Mouse (Mus musculus): Measurements from ENCODE around the gene Mrps7. TPM values are rescaled to one million over a fixed set of nuclear protein-coding genes. Genes with fewer than 3 reads are reported as not detected.

The Mrps7 gene
- polyA plus RNA-seq, 1 experiment, result 26.7 TPM

GRCm38 (mm10) chr11:115612059-115612409 lies 8.3 kb downstream of the Mrps7 start:
- under 1% methylated on average over 13 of the region's 13 CpGs for WGBS
- peaks cover 1% of the 10 kb centered on the region; the same call in 1 of the 2 replicates for H3K4me1 ChIP-seq (ENCODE audit: control insufficient read depth, insufficient read depth, low read length)
- peak overlapping the region; percentile 72 for H3K27ac ChIP-seq (ENCODE audit: control insufficient read depth, insufficient read depth, low read depth, low read length, poor library complexity)
- H3K4me3 ChIP-seq (replicated peaks; ENCODE audit: control insufficient read depth, low read depth, low read length), result peak overlapping the region; percentile 81
- TF ChIP-seq POLR2A (IDR thresholded peaks at IDR 0.05; ENCODE audit: borderline replicate concordance, control insufficient read depth, low read depth, low read length) (no peak), CTCF (IDR thresholded peaks at IDR 0.05; ENCODE audit: control insufficient read depth, insufficient read depth, low read length) (0 out of 2 replicates have a peak, but pooled peaks have one; percentile 13)

GRCm38 (mm10) chr11:115612410-115613137 lies 8.8 kb downstream of the Mrps7 start, which contains the start of gene Mif4gd:
Gene Mif4gd (minus strand): TSS chr11:115612969.
- peak within 1 kb of the TSS; percentile 81 for H3K4me3 ChIP-seq (replicated peaks; ENCODE audit: control insufficient read depth, low read depth, low read length)
- under 1% methylated on average over 75 of the region's 80 CpGs for WGBS
- peaks cover 1% of the 10 kb centered on the region; the same call in 1 of the 2 replicates for H3K4me1 ChIP-seq (ENCODE audit: control insufficient read depth, insufficient read depth, low read length)
- peak within 1 kb of the TSS; percentile 92 for H3K27ac ChIP-seq (ENCODE audit: control insufficient read depth, insufficient read depth, low read depth, low read length, poor library complexity)
- peak; percentile 69; the same call in 1 of the 2 replicates for TF ChIP-seq POLR2A (IDR thresholded peaks at IDR 0.05; ENCODE audit: borderline replicate concordance, control insufficient read depth, low read depth, low read length)
- peak; percentile 37; the same call in 1 of the 2 replicates for TF ChIP-seq CTCF (IDR thresholded peaks at IDR 0.05; ENCODE audit: control insufficient read depth, insufficient read depth, low read length)

GRCm38 (mm10) chr11:115613138-115613945 lies 9.6 kb downstream of the Mrps7 start:
- 0% methylated on average over 16 of the region's 16 CpGs for WGBS
- Histone ChIP-seq H3K27ac (ENCODE audit: control insufficient read depth, insufficient read depth, low read depth, low read length, poor library complexity) (peak overlapping the region; percentile 92), H3K4me1 (ENCODE audit: control insufficient read depth, insufficient read depth, low read length) (peaks cover 1% of the 10 kb centered on the region; the same call in 1 of the 2 replicates), H3K4me3 (replicated peaks; ENCODE audit: control insufficient read depth, low read depth, low read length) (peak overlapping the region; percentile 69)
- TF ChIP-seq POLR2A (IDR thresholded peaks at IDR 0.05; ENCODE audit: borderline replicate concordance, control insufficient read depth, low read depth, low read length), result no peak
- no peak for TF ChIP-seq CTCF (IDR thresholded peaks at IDR 0.05; ENCODE audit: control insufficient read depth, insufficient read depth, low read length)

GRCm38 (mm10) chr11:115614346-115615107 lies 10.8 kb downstream of the Mrps7 start:
- TF ChIP-seq POLR2A (IDR thresholded peaks at IDR 0.05; ENCODE audit: borderline replicate concordance, control insufficient read depth, low read depth, low read length) (no peak), CTCF (IDR thresholded peaks at IDR 0.05; ENCODE audit: control insufficient read depth, insufficient read depth, low read length) (no peak)
- Histone ChIP-seq H3K27ac (ENCODE audit: control insufficient read depth, insufficient read depth, low read depth, low read length, poor library complexity) (no peak overlapping the region), H3K4me1 (ENCODE audit: control insufficient read depth, insufficient read depth, low read length) (peaks cover 1% of the 10 kb centered on the region; the same call in 1 of the 2 replicates), H3K4me3 (replicated peaks; ENCODE audit: control insufficient read depth, low read depth, low read length) (no peak overlapping the region)
- 78% methylated on average over 10 of the region's 10 CpGs for WGBS

- TF ChIP-seq CTCF (IDR thresholded peaks at IDR 0.05; ENCODE audit: control insufficient read depth, insufficient read depth, low read length) (no peak), POLR2A (IDR thresholded peaks at IDR 0.05; ENCODE audit: borderline replicate concordance, control insufficient read depth, low read depth, low read length) (no peak)
- no peak overlapping the region for H3K4me3 ChIP-seq (replicated peaks; ENCODE audit: control insufficient read depth, low read depth, low read length)
- peaks cover 1% of the 10 kb centered on the region; the same call in 1 of the 2 replicates for H3K4me1 ChIP-seq (ENCODE audit: control insufficient read depth, insufficient read depth, low read length)
- WGBS, result 82% methylated on average over 15 of the region's 15 CpGs
- no peak overlapping the region; the same call in 1 of the 2 replicates for H3K27ac ChIP-seq (ENCODE audit: control insufficient read depth, insufficient read depth, low read depth, low read length, poor library complexity)
Observed at GRCm38 (mm10) chr11:115615108-115615825, 11.5 kb downstream of the Mrps7 start.

GRCm38 (mm10) chr11:115615875-115616274 lies 12.2 kb downstream of the Mrps7 start:
- Histone ChIP-seq H3K4me1 (ENCODE audit: control insufficient read depth, insufficient read depth, low read length) (peaks cover 1% of the 10 kb centered on the region; the same call in 1 of the 2 replicates), H3K27ac (ENCODE audit: control insufficient read depth, insufficient read depth, low read depth, low read length, poor library complexity) (no peak overlapping the region), H3K4me3 (replicated peaks; ENCODE audit: control insufficient read depth, low read depth, low read length) (no peak overlapping the region)
- no peak for TF ChIP-seq POLR2A (IDR thresholded peaks at IDR 0.05; ENCODE audit: borderline replicate concordance, control insufficient read depth, low read depth, low read length)
- no peak for TF ChIP-seq CTCF (IDR thresholded peaks at IDR 0.05; ENCODE audit: control insufficient read depth, insufficient read depth, low read length)
- 89% methylated on average over 6 of the region's 6 CpGs for WGBS

- no peak for TF ChIP-seq POLR2A (IDR thresholded peaks at IDR 0.05; ENCODE audit: borderline replicate concordance, control insufficient read depth, low read depth, low read length)
- TF ChIP-seq CTCF (IDR thresholded peaks at IDR 0.05; ENCODE audit: control insufficient read depth, insufficient read depth, low read length), result no peak
- H3K27ac ChIP-seq (ENCODE audit: control insufficient read depth, insufficient read depth, low read depth, low read length, poor library complexity), result no peak overlapping the region
- 90% methylated on average over 7 of the region's 7 CpGs for WGBS
- no peak overlapping the region for H3K4me3 ChIP-seq (replicated peaks; ENCODE audit: control insufficient read depth, low read depth, low read length)
- peaks cover 1% of the 10 kb centered on the region; the same call in 1 of the 2 replicates for H3K4me1 ChIP-seq (ENCODE audit: control insufficient read depth, insufficient read depth, low read length)
Observed at GRCm38 (mm10) chr11:115616371-115616770, 12.6 kb downstream of the Mrps7 start.

Measured in bone marrow, adult 2 months (tissue).